Mouse (Mus musculus) lung, adult 2 months (tissue): ENCODE results near the gene Cspg5.

ENCODE experiments used
- CTCF ChIP-seq: fragments of 200-500 bp; IDR thresholded peaks from 2 replicates; pipeline ENCODE4 v1.5.1; 2011; ENCODE audit warnings: mild to moderate bottlenecking, low read length, control low read depth; ENCODE audit not compliant: insufficient read depth
- POLR2A ChIP-seq: fragments of 200-500 bp; IDR thresholded peaks from 2 replicates; pipeline ENCODE4 v1.6.1; 2011; ENCODE audit warnings: low read depth, mild to moderate bottlenecking, control low read depth, low read length, borderline replicate concordance; ENCODE audit errors: extremely low read depth

GRCm38 (mm10) chr9:110224273-110224672 lies 19.3 kb upstream of the Cspg5 start:
- no peak for TF ChIP-seq CTCF
- no peak for TF ChIP-seq POLR2A
